Mouse (Mus musculus): ENCODE measurements around the gene Csmd2. TPM values are rescaled to one million over a fixed set of nuclear protein-coding genes. Genes with fewer than 3 reads are reported as not detected.

The Csmd2 gene
- polyA plus RNA-seq, 1 experiment from 2014 or later, result 0.09 TPM

DNA sequence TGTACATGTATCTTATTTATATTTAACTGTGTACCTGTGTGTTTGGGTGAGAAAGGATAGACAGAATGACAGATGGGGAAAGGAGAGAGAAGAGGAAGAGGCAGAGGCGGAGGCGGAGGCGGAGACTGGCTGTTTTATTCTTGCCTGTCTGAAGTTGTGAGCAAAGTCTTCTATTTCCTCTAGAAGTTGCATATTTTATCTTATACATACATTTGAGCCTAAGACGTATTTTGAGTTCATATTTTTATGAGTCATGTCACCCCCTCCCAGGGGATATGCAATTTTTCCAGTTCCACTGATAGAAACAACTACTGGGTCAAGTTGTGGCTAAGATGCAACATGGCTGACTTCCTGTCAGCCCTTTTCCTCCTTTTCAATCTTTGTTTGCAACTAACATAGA lies 161.9 kb downstream of the Csmd2 start:
- no peak overlapping the region for H3K4me2 ChIP-seq (ENCODE audit: low read depth, low read length)
- no peaks in the 10 kb centered on the region for H3K9me3 ChIP-seq (ENCODE audit: control insufficient read depth, low read length)
- no peaks in the 10 kb centered on the region for H3K4me1 ChIP-seq (replicated peaks; ENCODE audit: control insufficient read depth, insufficient read depth, low read length)
- H3K27me3 ChIP-seq (ENCODE audit: control insufficient read depth, insufficient read depth, low read depth, low read length), result no peaks in the 10 kb centered on the region
- H3K36me3 ChIP-seq (ENCODE audit: control insufficient read depth, insufficient read depth, low read length), result no peaks in the 10 kb centered on the region
- H3K9ac ChIP-seq (ENCODE audit: low read length), result no peak overlapping the region
- ATAC-seq (ENCODE audit: low read depth), result no peak
- no peak overlapping the region for H3K27ac ChIP-seq (ENCODE audit: low read length)
- 80% methylated on average over 4 of the region's 4 CpGs for WGBS
- no peak overlapping the region for H3K4me3 ChIP-seq (ENCODE audit: low read length)

DNA sequence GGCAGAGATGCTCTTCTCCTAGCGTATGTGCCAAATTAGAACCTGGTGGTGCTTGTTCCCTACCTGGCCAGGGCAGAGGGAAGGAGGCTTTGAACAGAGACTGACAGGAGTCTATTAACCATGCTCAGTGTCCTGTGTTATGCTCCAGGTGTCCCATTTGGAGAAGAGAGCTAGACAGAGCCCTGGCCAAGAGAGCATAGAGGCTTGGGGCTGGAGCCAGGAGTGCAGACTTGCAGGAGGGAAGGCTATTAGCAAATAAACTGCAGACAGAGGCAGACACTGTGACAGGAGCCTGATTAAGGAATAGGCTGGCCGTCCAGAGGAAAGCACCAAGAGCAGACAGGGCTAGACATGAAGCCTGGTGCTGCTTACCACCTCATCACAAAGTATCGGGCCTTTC lies 164.4 kb downstream of the Csmd2 start:
- no peaks in the 10 kb centered on the region for H3K4me1 ChIP-seq (replicated peaks; ENCODE audit: control insufficient read depth, insufficient read depth, low read length)
- WGBS, result 68% methylated on average over 3 of the region's 3 CpGs
- H3K4me2 ChIP-seq (ENCODE audit: low read depth, low read length), result no peak overlapping the region
- no peak overlapping the region for H3K27ac ChIP-seq (ENCODE audit: low read length)
- H3K9ac ChIP-seq (ENCODE audit: low read length), result no peak overlapping the region
- H3K9me3 ChIP-seq (ENCODE audit: control insufficient read depth, low read length), result no peaks in the 10 kb centered on the region
- no peaks in the 10 kb centered on the region for H3K27me3 ChIP-seq (ENCODE audit: control insufficient read depth, insufficient read depth, low read depth, low read length)
- H3K4me3 ChIP-seq (ENCODE audit: low read length), result no peak overlapping the region
- ATAC-seq (ENCODE audit: low read depth), result no peak
- H3K36me3 ChIP-seq (ENCODE audit: control insufficient read depth, insufficient read depth, low read length), result no peaks in the 10 kb centered on the region

DNA sequence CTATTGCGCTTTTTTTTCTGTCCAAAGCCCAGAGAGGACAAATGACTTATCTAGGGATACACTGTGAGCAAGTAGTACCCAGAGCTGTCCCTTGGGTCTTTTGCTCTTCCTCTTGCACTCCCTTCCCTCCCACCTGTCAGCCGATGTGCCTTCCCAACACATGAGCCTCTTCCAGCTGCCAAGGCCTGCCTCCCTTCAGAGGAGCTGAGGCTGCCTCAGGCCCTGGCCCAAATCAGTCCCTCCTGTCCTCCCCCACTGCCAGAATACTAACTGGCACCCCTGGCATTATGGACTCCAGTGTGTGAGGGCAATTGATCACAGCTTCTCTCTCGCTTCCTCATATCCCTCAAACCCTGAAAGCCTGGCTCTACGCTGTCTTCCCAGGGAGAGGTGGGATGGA lies 165.5 kb downstream of the Csmd2 start:
- no peak overlapping the region for H3K4me2 ChIP-seq (ENCODE audit: low read depth, low read length)
- H3K27me3 ChIP-seq (ENCODE audit: control insufficient read depth, insufficient read depth, low read depth, low read length), result no peaks in the 10 kb centered on the region
- H3K4me3 ChIP-seq (ENCODE audit: low read length), result no peak overlapping the region
- H3K4me1 ChIP-seq (replicated peaks; ENCODE audit: control insufficient read depth, insufficient read depth, low read length), result no peaks in the 10 kb centered on the region
- 81% methylated on average over 4 of the region's 4 CpGs for WGBS
- no peak for ATAC-seq (ENCODE audit: low read depth)
- no peaks in the 10 kb centered on the region for H3K36me3 ChIP-seq (ENCODE audit: control insufficient read depth, insufficient read depth, low read length)
- no peak overlapping the region for H3K27ac ChIP-seq (ENCODE audit: low read length)
- no peak overlapping the region for H3K9ac ChIP-seq (ENCODE audit: low read length)
- no peaks in the 10 kb centered on the region for H3K9me3 ChIP-seq (ENCODE audit: control insufficient read depth, low read length)

DNA sequence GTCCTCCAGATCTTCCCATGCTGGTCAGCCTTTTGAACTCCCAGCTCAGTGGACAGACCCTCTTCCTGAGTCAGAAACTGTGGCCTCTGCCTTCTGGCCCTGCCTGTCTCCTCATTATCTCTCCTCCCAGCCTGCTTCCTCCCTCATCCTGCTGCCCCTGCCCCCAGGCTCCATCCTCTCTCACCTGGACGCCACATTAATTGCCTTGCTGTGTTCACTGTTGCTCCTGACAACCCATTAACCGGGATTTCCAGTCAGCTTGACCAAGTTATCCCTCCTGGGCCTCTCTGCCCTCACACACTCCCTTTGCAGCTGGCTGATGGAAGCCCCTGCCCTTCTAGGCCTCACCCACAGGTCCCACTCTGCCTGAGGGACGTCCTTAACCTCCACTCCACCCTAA lies 167.6 kb downstream of the Csmd2 start:
- Histone ChIP-seq H3K4me2 (ENCODE audit: low read depth, low read length) (no peak overlapping the region), H3K9me3 (ENCODE audit: control insufficient read depth, low read length) (no peaks in the 10 kb centered on the region), H3K27me3 (ENCODE audit: control insufficient read depth, insufficient read depth, low read depth, low read length) (no peaks in the 10 kb centered on the region), H3K27ac (ENCODE audit: low read length) (no peak overlapping the region), H3K4me1 (replicated peaks; ENCODE audit: control insufficient read depth, insufficient read depth, low read length) (no peaks in the 10 kb centered on the region), H3K4me3 (ENCODE audit: low read length) (no peak overlapping the region), H3K36me3 (ENCODE audit: control insufficient read depth, insufficient read depth, low read length) (no peaks in the 10 kb centered on the region), H3K9ac (ENCODE audit: low read length) (no peak overlapping the region)
- ATAC-seq (ENCODE audit: low read depth), result no peak
- 14% methylated on average over 3 of the region's 3 CpGs for WGBS

DNA sequence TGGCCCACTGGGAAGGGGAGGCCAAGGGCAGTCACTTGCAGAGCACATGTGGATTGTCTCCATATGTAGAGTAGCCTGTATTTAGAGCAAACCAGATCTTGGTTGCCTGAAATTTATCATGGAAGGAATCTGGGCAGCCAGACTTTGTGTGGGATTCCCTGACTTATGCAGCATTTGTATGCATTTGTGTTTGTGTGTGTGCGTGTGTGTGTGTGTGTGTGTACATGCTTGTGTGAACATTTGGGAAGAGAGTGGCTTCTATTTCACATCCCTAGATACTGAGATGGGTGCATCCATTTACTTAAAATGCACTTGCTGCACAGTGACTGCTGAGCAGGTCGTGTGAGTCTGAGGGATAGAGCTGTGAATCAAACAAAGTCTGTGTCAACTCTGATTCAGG lies 173.0 kb downstream of the Csmd2 start:
- ATAC-seq (ENCODE audit: low read depth), result no peak

DNA sequence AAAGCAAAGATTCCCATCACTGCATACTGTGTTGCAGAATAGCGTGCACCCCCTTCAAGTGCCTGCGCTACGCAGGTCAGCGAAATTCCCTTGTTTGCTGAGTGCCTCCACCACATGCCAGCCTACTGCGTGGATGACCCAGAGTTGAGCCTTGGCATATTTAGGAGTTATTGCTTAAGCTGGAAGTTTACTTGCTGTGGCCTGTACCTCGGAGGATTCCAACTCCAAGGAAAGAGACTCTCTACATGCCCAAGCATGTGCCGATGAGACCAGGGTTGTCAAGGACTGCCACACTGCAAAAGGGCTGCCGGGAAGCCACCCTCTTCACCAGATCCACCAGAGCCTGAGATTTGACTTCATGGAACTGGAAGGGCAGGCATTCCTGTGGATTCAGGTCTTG lies 182.5 kb downstream of the Csmd2 start:
- no peaks in the 10 kb centered on the region for H3K27me3 ChIP-seq (ENCODE audit: control insufficient read depth, insufficient read depth, low read depth, low read length)
- H3K4me3 ChIP-seq (ENCODE audit: low read length), result no peak overlapping the region
- H3K9ac ChIP-seq (ENCODE audit: low read length), result no peak overlapping the region
- H3K27ac ChIP-seq (ENCODE audit: low read length), result no peak overlapping the region
- no peaks in the 10 kb centered on the region for H3K9me3 ChIP-seq (ENCODE audit: control insufficient read depth, low read length)
- 78% methylated on average over 8 of the region's 8 CpGs for WGBS
- no peaks in the 10 kb centered on the region for H3K36me3 ChIP-seq (ENCODE audit: control insufficient read depth, insufficient read depth, low read length)
- no peaks in the 10 kb centered on the region for H3K4me1 ChIP-seq (replicated peaks; ENCODE audit: control insufficient read depth, insufficient read depth, low read length)
- no peak for ATAC-seq (ENCODE audit: low read depth)
- no peak overlapping the region for H3K4me2 ChIP-seq (ENCODE audit: low read depth, low read length)

More for the DNA sequence above, 173.0 kb downstream of the Csmd2 start:
- Histone ChIP-seq H3K4me2 (ENCODE audit: low read depth, low read length) (no peak overlapping the region), H3K4me3 (ENCODE audit: low read length) (no peak overlapping the region), H3K36me3 (ENCODE audit: control insufficient read depth, insufficient read depth, low read length) (no peaks in the 10 kb centered on the region), H3K4me1 (replicated peaks; ENCODE audit: control insufficient read depth, insufficient read depth, low read length) (no peaks in the 10 kb centered on the region), H3K27me3 (ENCODE audit: control insufficient read depth, insufficient read depth, low read depth, low read length) (no peaks in the 10 kb centered on the region), H3K9ac (ENCODE audit: low read length) (no peak overlapping the region), H3K27ac (ENCODE audit: low read length) (no peak overlapping the region), H3K9me3 (ENCODE audit: control insufficient read depth, low read length) (no peaks in the 10 kb centered on the region)
- 73% methylated on average over 2 of the region's 2 CpGs for WGBS

DNA sequence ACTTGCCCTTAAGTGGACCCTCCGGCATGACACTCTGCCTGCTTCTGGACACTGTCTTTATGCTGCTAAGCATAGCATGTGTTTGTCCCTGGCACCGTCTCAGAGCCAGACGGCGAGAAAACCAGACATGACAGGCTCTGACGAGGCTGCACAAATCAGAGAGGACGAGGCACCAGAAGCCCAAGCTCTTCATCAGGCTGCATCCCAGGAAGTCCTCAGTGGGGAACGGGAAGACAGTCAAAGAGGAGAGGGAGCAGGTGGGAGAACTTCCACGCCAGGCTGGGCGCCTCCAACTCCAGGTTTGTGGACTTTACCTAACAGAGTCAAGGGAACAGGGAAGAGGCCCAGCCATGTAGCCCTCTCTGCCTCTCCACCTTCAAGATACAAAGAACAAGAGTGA lies 183.6 kb downstream of the Csmd2 start:
- H3K36me3 ChIP-seq (ENCODE audit: control insufficient read depth, insufficient read depth, low read length), result no peaks in the 10 kb centered on the region
- H3K27me3 ChIP-seq (ENCODE audit: control insufficient read depth, insufficient read depth, low read depth, low read length), result no peaks in the 10 kb centered on the region
- H3K4me1 ChIP-seq (replicated peaks; ENCODE audit: control insufficient read depth, insufficient read depth, low read length), result no peaks in the 10 kb centered on the region
- no peak overlapping the region for H3K4me2 ChIP-seq (ENCODE audit: low read depth, low read length)
- no peak overlapping the region for H3K27ac ChIP-seq (ENCODE audit: low read length)
- no peaks in the 10 kb centered on the region for H3K9me3 ChIP-seq (ENCODE audit: control insufficient read depth, low read length)
- no peak overlapping the region for H3K9ac ChIP-seq (ENCODE audit: low read length)
- WGBS, result 78% methylated on average over 9 of the region's 9 CpGs
- H3K4me3 ChIP-seq (ENCODE audit: low read length), result no peak overlapping the region
- ATAC-seq (ENCODE audit: low read depth), result no peak

DNA sequence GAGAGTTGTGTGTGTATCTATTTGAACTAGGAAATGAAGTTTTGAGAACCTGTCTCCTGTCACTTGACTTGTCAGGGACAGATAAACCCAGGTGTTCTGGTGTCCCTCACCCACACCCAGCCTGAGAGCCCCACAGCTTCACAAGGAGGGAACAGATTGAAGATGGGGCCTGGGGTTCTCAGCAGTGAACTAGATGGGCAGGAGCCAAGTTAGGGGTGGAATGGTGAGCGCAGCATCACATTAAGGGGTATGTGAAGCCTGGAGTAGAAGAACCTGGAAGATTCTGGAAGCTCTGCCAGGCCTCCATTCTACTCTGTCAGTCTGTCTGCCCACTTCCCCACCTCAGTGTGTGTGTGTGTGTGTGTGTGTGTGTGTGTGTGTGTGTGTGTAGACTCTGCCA lies 184.0 kb downstream of the Csmd2 start:
- Histone ChIP-seq H3K4me1 (replicated peaks; ENCODE audit: control insufficient read depth, insufficient read depth, low read length) (no peaks in the 10 kb centered on the region), H3K27me3 (ENCODE audit: control insufficient read depth, insufficient read depth, low read depth, low read length) (no peaks in the 10 kb centered on the region), H3K36me3 (ENCODE audit: control insufficient read depth, insufficient read depth, low read length) (no peaks in the 10 kb centered on the region), H3K4me3 (ENCODE audit: low read length) (no peak overlapping the region), H3K4me2 (ENCODE audit: low read depth, low read length) (no peak overlapping the region), H3K9ac (ENCODE audit: low read length) (no peak overlapping the region), H3K9me3 (ENCODE audit: control insufficient read depth, low read length) (no peaks in the 10 kb centered on the region), H3K27ac (ENCODE audit: low read length) (no peak overlapping the region)
- 90% methylated on average over 1 of the region's 1 CpGs for WGBS
- no peak for ATAC-seq (ENCODE audit: low read depth)

DNA sequence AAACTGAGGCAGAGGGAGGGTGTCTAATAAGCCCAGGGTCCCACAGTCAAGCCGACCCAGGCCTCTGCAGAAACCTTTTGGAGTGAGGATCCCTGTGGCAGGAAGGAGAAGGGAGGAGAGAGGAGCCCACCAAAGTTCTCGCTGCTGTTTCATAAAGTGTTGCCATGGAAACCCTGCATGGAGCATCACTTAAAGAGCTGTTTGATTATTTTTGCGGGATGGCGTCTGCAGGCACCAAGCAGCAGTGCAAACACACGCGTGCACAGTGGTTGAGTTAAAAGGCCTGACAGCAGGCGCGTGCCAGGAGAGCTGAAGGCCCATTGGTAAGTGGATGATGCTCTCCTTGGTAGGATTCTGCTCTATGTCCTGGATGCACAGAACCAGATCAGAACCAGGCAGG lies 191.3 kb downstream of the Csmd2 start:
- Histone ChIP-seq H3K27me3 (ENCODE audit: control insufficient read depth, insufficient read depth, low read depth, low read length) (no peaks in the 10 kb centered on the region), H3K9me3 (ENCODE audit: control insufficient read depth, low read length) (no peaks in the 10 kb centered on the region), H3K4me1 (replicated peaks; ENCODE audit: control insufficient read depth, insufficient read depth, low read length) (no peaks in the 10 kb centered on the region), H3K4me2 (ENCODE audit: low read depth, low read length) (no peak overlapping the region), H3K9ac (ENCODE audit: low read length) (no peak overlapping the region), H3K4me3 (ENCODE audit: low read length) (no peak overlapping the region), H3K36me3 (ENCODE audit: control insufficient read depth, insufficient read depth, low read length) (no peaks in the 10 kb centered on the region), H3K27ac (ENCODE audit: low read length) (no peak overlapping the region)
- 58% methylated on average over 8 of the region's 8 CpGs for WGBS
- no peak for ATAC-seq (ENCODE audit: low read depth)

DNA sequence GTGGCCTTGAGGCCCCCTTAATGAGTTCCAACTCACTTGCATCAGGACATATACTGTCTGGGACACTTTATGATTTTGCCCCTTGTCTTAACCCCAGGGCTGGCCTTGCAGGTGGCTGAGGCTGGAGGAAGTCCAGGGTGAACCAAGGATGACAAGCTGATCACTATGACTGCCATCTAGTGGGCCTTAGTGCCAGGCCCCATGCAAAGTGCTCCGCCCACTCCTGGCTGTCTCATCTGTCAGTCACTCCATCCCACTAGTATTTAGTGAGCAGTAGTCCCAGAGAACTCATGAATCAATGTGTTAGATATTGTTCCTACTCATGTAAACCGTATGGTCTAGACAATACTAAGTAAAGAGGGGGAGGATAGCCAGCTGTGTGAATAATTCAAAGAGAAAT lies 191.9 kb downstream of the Csmd2 start:
- no peaks in the 10 kb centered on the region for H3K9me3 ChIP-seq (ENCODE audit: control insufficient read depth, low read length)
- H3K27ac ChIP-seq (ENCODE audit: low read length), result no peak overlapping the region
- H3K4me3 ChIP-seq (ENCODE audit: low read length), result no peak overlapping the region
- no peak for ATAC-seq (ENCODE audit: low read depth)
- no peaks in the 10 kb centered on the region for H3K4me1 ChIP-seq (replicated peaks; ENCODE audit: control insufficient read depth, insufficient read depth, low read length)
- WGBS, result 69% methylated on average over 2 of the region's 2 CpGs
- no peak overlapping the region for H3K4me2 ChIP-seq (ENCODE audit: low read depth, low read length)
- H3K36me3 ChIP-seq (ENCODE audit: control insufficient read depth, insufficient read depth, low read length), result no peaks in the 10 kb centered on the region
- no peaks in the 10 kb centered on the region for H3K27me3 ChIP-seq (ENCODE audit: control insufficient read depth, insufficient read depth, low read depth, low read length)
- H3K9ac ChIP-seq (ENCODE audit: low read length), result no peak overlapping the region

All from lung, embryonic 16.5 days (tissue).